Comparison of ENCODE assay signal across 21 mouse cellular contexts in the genomic region with DNA sequence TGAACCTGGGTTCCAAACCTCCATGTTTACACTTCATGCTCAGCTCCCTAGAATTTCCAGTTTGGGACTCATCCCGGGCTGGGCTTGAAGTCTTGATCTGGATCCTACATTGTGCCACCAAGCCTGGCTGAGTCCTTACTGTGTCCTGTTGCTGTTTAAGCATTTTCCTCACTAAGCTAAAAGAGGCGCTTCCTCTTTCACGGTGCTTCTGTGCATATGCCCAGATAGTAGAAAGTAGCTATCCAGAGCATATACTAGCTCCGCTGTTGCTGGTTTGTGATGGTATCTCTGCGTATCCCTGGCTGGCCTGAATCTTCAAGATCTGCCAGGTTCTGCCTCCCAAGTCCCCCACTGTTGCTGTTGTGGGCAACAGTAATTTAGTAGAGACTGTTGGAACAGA. TPM values are rescaled to one million over a fixed set of nuclear protein-coding genes. Genes with fewer than 3 reads are reported as not detected.
A peak's percentile ranks its signal among the peaks of the same experiment; 100 is the strongest.
DNase-seq lines count a peak whose midpoint lies in the region; TF ChIP-seq lines count a peak whose summit lies in the region.
"Had no signal": no experiment of that assay in that cellular context is flagged by ENCODE, and none has a peak within 500 bp of the region (broad histone marks: within the 10 kb centered on the region; RNA-seq: fewer than 3 reads in every experiment).

No protein-coding gene starts in this region.

- H3K4me1 ChIP-seq in cortical plate, adult 2 months (ENCODE audit: control insufficient read depth, insufficient read depth, low read length) = no peaks in the 10 kb centered on the region; the same call in 1 of the 2 replicates
- H3K4me1 ChIP-seq in forebrain, embryonic 10.5 days = no peaks in the 10 kb centered on the region

- H3K79me2 ChIP-seq in macrophage (ENCODE audit: inconsistent target) = no peaks in the 10 kb centered on the region

- intact Hi-C loops in gastrocnemius, adult 2 months (cut with DNase I) = no loop called here
- intact Hi-C loops in gastrocnemius, postnatal 36 days (cut with DNase I) = no loop called here

- H3K9me3 ChIP-seq in forebrain, embryonic 10.5 days = no peaks in the 10 kb centered on the region
- H3K9me3 ChIP-seq: forebrain, embryonic 12.5 days; heart, embryonic 15.5 days had no signal

- H3K27me3 ChIP-seq in forebrain, embryonic 10.5 days (ENCODE audit: poor library complexity, severe bottlenecking) = no peaks in the 10 kb centered on the region
- H3K27me3 ChIP-seq: CH12.LX; forebrain, embryonic 12.5 days; heart, embryonic 15.5 days had no signal

- TF ChIP-seq POLR2A in cortical plate, adult 2 months (IDR thresholded peaks at IDR 0.05; ENCODE audit: extremely low read depth, insufficient read depth, low read length) = no peak; the same call in 1 of the 2 replicates

- H3K27ac ChIP-seq in gastrocnemius, adult 2 months = peak overlapping the region; percentile 78
- H3K27ac ChIP-seq in layer of hippocampus, adult 2 months = peak overlapping the region; percentile 64
- H3K27ac ChIP-seq in cortical plate, adult 2 months (ENCODE audit: insufficient read depth, low read length) = peak overlapping the region; percentile 10; the same call in 1 of the 2 replicates
- peak overlapping the region; percentile 41 for H3K27ac ChIP-seq in macrophage
- no peak overlapping the region for H3K27ac ChIP-seq in forebrain, embryonic 10.5 days
- H3K27ac ChIP-seq: forebrain, embryonic 12.5 days; heart, embryonic 15.5 days; hindbrain, embryonic 14.5 days had no signal

- no peak for DNase-seq in gastrocnemius, adult 2 months
- no peak for DNase-seq in gastrocnemius, postnatal 36 days
- no peak for DNase-seq in layer of hippocampus, adult 2 months (ENCODE audit: low spot score in 2 of 2)
- DNase-seq in layer of hippocampus, adult 11-12 months (ENCODE audit: low spot score) = no peak
- DNase-seq in forebrain, embryonic 10.5 days (ENCODE audit: extremely low spot score, low spot score) = no peak
- DNase-seq in adrenal gland, adult 8-10 months = no peak
- DNase-seq: cerebellum, adult 11 months; heart, adult 18-20 months; kidney, postnatal 4 days; lung, postnatal 10 days; thymus, postnatal 36 days had no signal

- TF ChIP-seq CTCF in gastrocnemius, adult 2 months (IDR thresholded peaks at IDR 0.05) = no peak
- TF ChIP-seq CTCF in layer of hippocampus, adult 2 months (conservative IDR thresholded peaks at IDR 0.05) = no peak
- TF ChIP-seq CTCF in cortical plate, adult 2 months (IDR thresholded peaks at IDR 0.05; ENCODE audit: extremely low read depth, insufficient read depth, low read length) = no peak

- no peak overlapping the region for H3K4me3 ChIP-seq in gastrocnemius, adult 2 months
- no peak overlapping the region for H3K4me3 ChIP-seq in layer of hippocampus, adult 2 months
- no peak overlapping the region for H3K4me3 ChIP-seq in cortical plate, adult 2 months (ENCODE audit: insufficient read depth, low read length)
- H3K4me3 ChIP-seq in macrophage (ENCODE audit: inconsistent target) = no peak overlapping the region
- no peak overlapping the region for H3K4me3 ChIP-seq in forebrain, embryonic 10.5 days
- H3K4me3 ChIP-seq: forebrain, embryonic 12.5 days; heart, embryonic 15.5 days had no signal

- H3K36me3 ChIP-seq in macrophage (ENCODE audit: inconsistent target) = peaks cover 35% of the 10 kb centered on the region
- peaks cover 63% of the 10 kb centered on the region for H3K36me3 ChIP-seq in forebrain, embryonic 10.5 days (replicated peaks)

- 27% methylated on average over 5 of the region's 5 CpGs for WGBS in macrophage (ENCODE audit: missing documents)
- WGBS in forebrain, embryonic 10.5 days = 90% methylated on average over 5 of the region's 5 CpGs

RNA-seq across cellular contexts. Expression of a gene that starts 10.4 kb away (rescaled TPM):
- 1 to 10 TPM; 1.6 to 4.4 TPM for total RNA-seq in gastrocnemius, adult 2 months (2021)
- total RNA-seq in gastrocnemius, postnatal 36 days (2021) = 1 to 10 TPM; 1.6 to 2.9 TPM
- total RNA-seq in layer of hippocampus, adult 2 months (2021) = 1 to 10 TPM; 2.2 to 2.4 TPM
- 4.6 and 5.7 TPM in 2 replicates for polyA plus RNA-seq in cortical plate, adult 2 months (2012; rRNA removed)
- 1 to 10 TPM in 9 of 26 experiments, under 1 TPM in 14, not detected in 3; 0.16 to 2.8 (median 0.66) TPM for total RNA-seq in macrophage (2018; cell fraction: chromatin; rRNA removed)
- under 1 TPM in 15 of 26 experiments, not detected in 11; 0.05 to 0.34 (median 0.10) TPM for total RNA-seq in macrophage (2018; cell fraction: cytosol; rRNA removed)
- 1 to 10 TPM in 5 of 26 experiments, under 1 TPM in 14, not detected in 7; 0.12 to 3.5 (median 0.51) TPM for total RNA-seq in macrophage (2018; cell fraction: nucleus; rRNA removed)
- polyA plus RNA-seq in macrophage (2018) = 0.06 to 0.15 TPM (median 0.07 TPM) in 3 replicates
- 0.33 and 0.39 TPM in 2 replicates for polyA plus RNA-seq in forebrain, embryonic 10.5 days (2016; fragmentation: Nextera tagmentation; extraction: Ambion mirVana)
- 1 to 10 TPM in 1 of 4 experiments, under 1 TPM in 3; 0.24 to 1.1 (median 0.59) TPM for total RNA-seq in adrenal gland, adult 8-10 months (2022)

RNA-seq across cellular contexts. Expression of a gene that starts 10.7 kb away (rescaled TPM):
- 100 to 1,000 TPM; 501 to 689 TPM for total RNA-seq in gastrocnemius, adult 2 months (2021)
- total RNA-seq in gastrocnemius, postnatal 36 days (2021) = 100 to 1,000 TPM; 354 to 444 TPM
- total RNA-seq in layer of hippocampus, adult 2 months (2021) = 1,000 to 10,000 TPM; 1,778 to 1,824 TPM
- 2,520 and 2,775 TPM in 2 replicates for polyA plus RNA-seq in cortical plate, adult 2 months (2012; rRNA removed)
- 100 to 1,000 TPM in 1 of 26 experiments, 10 to 100 TPM in 15, 1 to 10 TPM in 10; 3.3 to 106 (median 14.2) TPM for total RNA-seq in macrophage (2018; cell fraction: chromatin; rRNA removed)
- total RNA-seq in macrophage (2018; cell fraction: cytosol; rRNA removed) = 100 to 1,000 TPM in 13 of 26 experiments, 10 to 100 TPM in 13; 37.7 to 278 (median 129) TPM
- 100 to 1,000 TPM in 2 of 26 experiments, 10 to 100 TPM in 24; 13.0 to 134 (median 51.1) TPM for total RNA-seq in macrophage (2018; cell fraction: nucleus; rRNA removed)
- polyA plus RNA-seq in macrophage (2018) = 160 to 381 TPM (median 220 TPM) in 3 replicates
- polyA plus RNA-seq in forebrain, embryonic 10.5 days (2016; fragmentation: Nextera tagmentation; extraction: Ambion mirVana) = 129 and 136 TPM in 2 replicates
- 1,000 to 10,000 TPM; 1,068 to 1,277 (median 1,158) TPM for total RNA-seq in adrenal gland, adult 8-10 months (2022)

RNA-seq across cellular contexts. Expression of a gene that starts 18.9 kb away (rescaled TPM):
- not detected for total RNA-seq in gastrocnemius, adult 2 months (2021)
- not detected for total RNA-seq in gastrocnemius, postnatal 36 days (2021)
- not detected for total RNA-seq in layer of hippocampus, adult 2 months (2021)
- polyA plus RNA-seq in cortical plate, adult 2 months (2012; rRNA removed) = not detected in 2 replicates
- total RNA-seq in macrophage (2018; cell fraction: chromatin; rRNA removed) = not detected
- not detected for total RNA-seq in macrophage (2018; cell fraction: cytosol; rRNA removed)
- total RNA-seq in macrophage (2018; cell fraction: nucleus; rRNA removed) = not detected
- polyA plus RNA-seq in macrophage (2018) = not detected in 3 replicates
- not detected in 2 replicates for polyA plus RNA-seq in forebrain, embryonic 10.5 days (2016; fragmentation: Nextera tagmentation; extraction: Ambion mirVana)
- total RNA-seq in adrenal gland, adult 8-10 months (2022) = not detected
- total RNA-seq: CH12.LX; heart, adult 18-20 months had no signal
- polyA plus RNA-seq: embryonic facial prominence, embryonic 14.5 days; forebrain, embryonic 12.5 days; heart, embryonic 15.5 days; hindbrain, embryonic 14.5 days; limb, embryonic 11.5 days; midbrain, embryonic 16.5 days; testis, adult 2 months had no signal

RNA-seq across cellular contexts. Expression of a gene that starts 36.3 kb away (rescaled TPM):
- total RNA-seq in gastrocnemius, adult 2 months (2021) = not detected
- not detected for total RNA-seq in gastrocnemius, postnatal 36 days (2021)
- not detected for total RNA-seq in layer of hippocampus, adult 2 months (2021)
- not detected in 2 replicates for polyA plus RNA-seq in cortical plate, adult 2 months (2012; rRNA removed)
- under 1 TPM in 12 of 26 experiments, not detected in 14; 0.25 to 0.53 (median 0.38) TPM for total RNA-seq in macrophage (2018; cell fraction: chromatin; rRNA removed)
- total RNA-seq in macrophage (2018; cell fraction: cytosol; rRNA removed) = not detected
- total RNA-seq in macrophage (2018; cell fraction: nucleus; rRNA removed) = under 1 TPM in 1 of 26 experiments, not detected in 25; 0.18 TPM
- not detected in 3 replicates for polyA plus RNA-seq in macrophage (2018)
- 0.60 and 0.61 TPM in 2 replicates for polyA plus RNA-seq in forebrain, embryonic 10.5 days (2016; fragmentation: Nextera tagmentation; extraction: Ambion mirVana)
- under 1 TPM in 1 of 4 experiments, not detected in 3; 0.14 TPM for total RNA-seq in adrenal gland, adult 8-10 months (2022)
- total RNA-seq: CH12.LX; heart, adult 18-20 months had no signal
- polyA plus RNA-seq: testis, adult 2 months had no signal
